Mouse (Mus musculus) lung, embryonic 15.5 days (tissue): Measurements from ENCODE around the gene Nlrp4f. TPM values are rescaled to one million over a fixed set of nuclear protein-coding genes. Genes with fewer than 3 reads are reported as not detected.

Source experiments
- ATAC-seq: fragments of 200-750 bp; cut with Nextera tagmentation; 2 replicates; pipeline ENCODE4 v1.8.0; 2017; ENCODE audit warnings: moderate number of reproducible peaks, borderline replicate concordance; ENCODE audit not compliant: low FRiP score, low TSS enrichment; ENCODE audit errors: extremely low read depth
- H3K27ac ChIP-seq: fragments of 300-500 bp; sonication (generic); 2 replicates; pipeline ENCODE4 v1.5.1; 2015; ENCODE audit warnings: moderate library complexity, mild to moderate bottlenecking, inconsistent platforms
- H3K27me3 ChIP-seq: fragments of 300-500 bp; sonication (generic); 2 replicates; pipeline ENCODE4 v1.6.1; 2015; ENCODE audit warnings: inconsistent platforms
- H3K36me3 ChIP-seq: fragments of 300-500 bp; sonication (generic); 2 replicates; pipeline ENCODE4 v1.6.1; 2015; ENCODE audit warnings: inconsistent platforms
- H3K4me1 ChIP-seq: fragments of 300-500 bp; sonication (generic); 2 replicates; pipeline ENCODE4 v1.6.1; 2015; ENCODE audit warnings: inconsistent platforms
- H3K4me2 ChIP-seq: fragments of 300-500 bp; sonication (generic); 2 replicates; pipeline ENCODE4 v1.6.1; 2015; ENCODE audit warnings: inconsistent platforms, mild to moderate bottlenecking, moderate library complexity
- H3K4me3 ChIP-seq: fragments of 300-500 bp; sonication (generic); 2 replicates; pipeline ENCODE4 v1.5.1; 2015; ENCODE audit warnings: mild to moderate bottlenecking, inconsistent platforms
- H3K9ac ChIP-seq: fragments of 300-500 bp; sonication (generic); 2 replicates; pipeline ENCODE4 v1.6.1; 2015; ENCODE audit warnings: inconsistent platforms
- H3K9me3 ChIP-seq: fragments of 300-500 bp; sonication (generic); 2 replicates; pipeline ENCODE4 v1.6.1; 2016; ENCODE audit warnings: inconsistent platforms
- WGBS: fragments of 180-500 bp; shearing (Covaris S2); methylation state at CpG from one replicate; pipeline ENCODE4 v1.1.7; 2015; 5-methylcytosine and 5-hydroxymethylcytosine counted together
- polyA plus RNA-seq: library from polyadenylated mRNA; unstranded; fragments of >200 nt; fragmentation: Nextera tagmentation; extraction: Ambion mirVana; gene quantifications from 2 replicates; pipeline ENCODE4 v1.2.1, GENCODE M21; 2015

The Nlrp4f gene
- polyA plus RNA-seq, 1 experiment from 2014 or later: not detected

- no peaks in the 10 kb centered on the region for H3K4me1 ChIP-seq
- no peak overlapping the region for H3K9ac ChIP-seq
- ATAC-seq: 0 out of 2 replicates have a peak, but pooled peaks have one; percentile 39
- no peak overlapping the region for H3K27ac ChIP-seq
- peak overlapping the region; percentile 41 for H3K4me2 ChIP-seq
- 17% methylated on average over 46 of the region's 46 CpGs for WGBS
- no peak overlapping the region for H3K4me3 ChIP-seq
- no peaks in the 10 kb centered on the region for H3K36me3 ChIP-seq
- no peaks in the 10 kb centered on the region for H3K27me3 ChIP-seq
- H3K9me3 ChIP-seq: no peaks in the 10 kb centered on the region
These were observed 29.9 kb downstream of the Nlrp4f start for GRCm38 (mm10) chr13:65175734-65176471.

- no peaks in the 10 kb centered on the region for H3K4me1 ChIP-seq
- H3K36me3 ChIP-seq: no peaks in the 10 kb centered on the region
- H3K27me3 ChIP-seq: no peaks in the 10 kb centered on the region
- no peaks in the 10 kb centered on the region for H3K9me3 ChIP-seq
- ATAC-seq: no peak
- no peak overlapping the region for H3K4me3 ChIP-seq
- H3K9ac ChIP-seq: no peak overlapping the region
- 81% methylated on average over 3 of the region's 3 CpGs for WGBS
- H3K27ac ChIP-seq: no peak overlapping the region
- no peak overlapping the region for H3K4me2 ChIP-seq
These were observed 31.7 kb downstream of the Nlrp4f start for GRCm38 (mm10) chr13:65174102-65174501.

GRCm38 (mm10) chr13:65149940-65150339, 55.8 kb downstream of the Nlrp4f start, which contains the start of gene Olfr466:
Gene Olfr466, plus strand, starts transcription at chr13:65150240.
- Histone ChIP-seq H3K4me3 (no peak within 1 kb of the TSS), H3K9ac (no peak within 1 kb of the TSS), H3K4me2 (no peak within 1 kb of the TSS), H3K4me1 (no peaks in the 10 kb centered on the region), H3K27ac (no peak within 1 kb of the TSS), H3K9me3 (no peaks in the 10 kb centered on the region), H3K36me3 (no peaks in the 10 kb centered on the region), H3K27me3 (no peaks in the 10 kb centered on the region)
- WGBS: 70% methylated on average over 1 of the region's 1 CpGs
- no peak for ATAC-seq

- Histone ChIP-seq H3K4me1 (no peaks in the 10 kb centered on the region), H3K27me3 (no peaks in the 10 kb centered on the region), H3K36me3 (no peaks in the 10 kb centered on the region), H3K9ac (no peak within 1 kb of the TSS), H3K4me3 (no peak within 1 kb of the TSS), H3K4me2 (no peak within 1 kb of the TSS), H3K27ac (no peak within 1 kb of the TSS), H3K9me3 (no peaks in the 10 kb centered on the region; the same call in 1 of the 2 replicates)
- no peak for ATAC-seq
- WGBS: 85% methylated on average over 4 of the region's 4 CpGs
These were observed 68.0 kb downstream of the Nlrp4f start, which contains the start of gene Olfr465-ps1 for GRCm38 (mm10) chr13:65137789-65138188. Gene Olfr465-ps1, plus strand, starts transcription at chr13:65138089.

Other genes with a start within 250 kb of the Nlrp4f start
- gene Spata31d1c, start 172.9 kb downstream of the Nlrp4f start, polyA plus RNA-seq: not detected in 2 replicates
- not detected in 2 replicates for gene Prss47, start 153.2 kb downstream of the Nlrp4f start, polyA plus RNA-seq
- gene Mfsd14b, start 93.0 kb downstream of the Nlrp4f start, polyA plus RNA-seq: 63.0 and 64.8 TPM in 2 replicates
- not detected in 2 replicates for gene Olfr465-ps1, start 67.9 kb downstream of the Nlrp4f start, polyA plus RNA-seq
- gene Olfr466, start 55.7 kb downstream of the Nlrp4f start, polyA plus RNA-seq: not detected in 2 replicates
- not detected in 2 replicates for gene Gm10775, start 53.6 kb upstream of the Nlrp4f start, polyA plus RNA-seq
- gene Zfp369, start 72.8 kb upstream of the Nlrp4f start, polyA plus RNA-seq: 10.1 and 10.4 TPM in 2 replicates